Mouse (Mus musculus): ENCODE data around the gene Auts2.

DNA sequence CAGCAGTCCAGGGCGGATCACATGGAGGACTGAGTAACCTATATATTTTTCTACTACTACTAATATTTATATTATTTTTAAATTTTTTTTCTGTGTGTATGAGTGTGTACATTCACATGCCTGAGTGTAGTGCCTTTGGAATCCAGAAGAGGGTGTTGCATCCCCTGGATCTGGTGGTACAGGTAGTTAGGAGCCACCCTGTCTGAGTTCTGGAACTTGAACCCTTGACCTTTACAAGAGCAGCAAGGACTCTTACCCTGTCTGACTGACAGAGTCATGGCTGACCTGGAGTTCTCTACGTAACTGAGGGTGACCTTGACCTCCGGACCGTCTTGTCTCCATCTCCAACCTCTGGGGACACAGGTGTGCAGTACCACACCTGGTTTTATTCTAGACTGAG is 1074.5 kb downstream of the Auts2 start:
- TF ChIP-seq CTCF (IDR thresholded peaks at IDR 0.05; ENCODE audit: low read depth) (no peak), EP300 (IDR thresholded peaks at IDR 0.05; ENCODE audit: low read depth) (no peak)
